Mouse (Mus musculus) heart, postnatal 0 days (tissue): Measurements from ENCODE around the gene Psap. TPM values are rescaled to one million over a fixed set of nuclear protein-coding genes. Genes with fewer than 3 reads are reported as not detected.

Experiments used
- ATAC-seq: fragments of 200-750 bp; cut with Nextera tagmentation; 2 replicates; pipeline ENCODE4 v1.8.0; 2017; ENCODE audit warnings: low read depth, moderate number of reproducible peaks, moderate library complexity; ENCODE audit not compliant: insufficient read depth
- DNase-seq: peaks from one replicate; pipeline ENCODE4 v3.0.0-alpha.2; 2016; ENCODE audit warnings: low spot score
- H3K27ac ChIP-seq: fragments of 300-500 bp; sonication (generic); 2 replicates; pipeline ENCODE4 v1.5.1; 2014; ENCODE audit warnings: low read depth, mild to moderate bottlenecking
- H3K27me3 ChIP-seq: fragments of 300-500 bp; sonication (generic); 2 replicates; pipeline ENCODE4 v1.6.1; 2014; ENCODE audit warnings: low read length, mixed read lengths; ENCODE audit not compliant: control insufficient read depth, insufficient read depth
- H3K36me3 ChIP-seq: fragments of 300-500 bp; sonication (generic); replicated peaks from 2 replicates; pipeline ENCODE4 v1.6.1; 2014; ENCODE audit warnings: low read length, mixed read lengths; ENCODE audit not compliant: control insufficient read depth, insufficient read depth
- H3K4me1 ChIP-seq: fragments of 300-500 bp; sonication (generic); 2 replicates; pipeline ENCODE4 v1.6.1; 2014; ENCODE audit warnings: antibody characterized with exemption; ENCODE audit not compliant: control insufficient read depth, insufficient read depth
- H3K4me2 ChIP-seq: fragments of 300-500 bp; sonication (generic); 2 replicates; pipeline ENCODE4 v1.6.1; 2014; ENCODE audit warnings: low read depth, mild to moderate bottlenecking, low read length, moderate library complexity
- H3K4me3 ChIP-seq: fragments of 300-500 bp; sonication (generic); 2 replicates; pipeline ENCODE4 v1.5.1; 2014; ENCODE audit warnings: low read depth, low read length
- H3K9ac ChIP-seq: fragments of 300-500 bp; sonication (generic); replicated peaks from 2 replicates; pipeline ENCODE4 v1.6.1; 2014; ENCODE audit warnings: low read depth, low read length, mixed read lengths
- H3K9me3 ChIP-seq: fragments of 300-500 bp; sonication (generic); replicated peaks from 2 replicates; pipeline ENCODE4 v1.6.1; 2016; ENCODE audit warnings: low read length; ENCODE audit not compliant: control insufficient read depth
- CTCF ChIP-seq: IDR thresholded peaks from 2 replicates; pipeline ENCODE4 v1.5.1; 2016; ENCODE audit warnings: antibody characterized with exemption, control low read depth, low read depth
- EP300 ChIP-seq: IDR thresholded peaks from 2 replicates; pipeline ENCODE4 v1.6.1; 2016; ENCODE audit warnings: antibody characterized with exemption, low read depth
- WGBS: fragments of 180-500 bp; shearing (Covaris S2); extraction: QIAGEN DNeasy Blood & Tissue Kit; methylation state at CpG from one replicate; pipeline ENCODE4 v1.1.7; 2014; 5-methylcytosine and 5-hydroxymethylcytosine counted together
- polyA plus RNA-seq: library from polyadenylated mRNA; unstranded; fragments of >200 nt; fragmentation: Nextera tagmentation; extraction: Ambion mirVana; gene quantifications from 2 replicates; pipeline ENCODE4 v1.2.1, GENCODE M21; 2015
- total RNA-seq: library from RNA; depleted of rRNA; stranded (reverse); fragments of >200 nt; gene quantifications from 2 replicates; pipeline ENCODE4 v1.2.3, GENCODE M21; 2014; ENCODE audit warnings: low replicate concordance

Psap gene
- total and polyA plus RNA-seq, 2 experiments from 2014 or later = 139 to 479 TPM

GRCm38 (mm10) chr10:60282116-60283014 is 4.9 kb downstream of the Psap start:
- WGBS = 72% methylated on average over 10 of the region's 10 CpGs

GRCm38 (mm10) chr10:60284248-60284647 is 6.8 kb downstream of the Psap start:
- no peak for TF ChIP-seq EP300
- TF ChIP-seq CTCF = no peak
- WGBS = 83% methylated on average over 6 of the region's 6 CpGs
- H3K27ac ChIP-seq = peak overlapping the region; percentile 66
- H3K36me3 ChIP-seq = 0 out of 2 replicates have a peak, but pooled peaks cover 1% of the 10 kb centered on the region
- H3K4me1 ChIP-seq = peaks cover 78% of the 10 kb centered on the region
- no peaks in the 10 kb centered on the region for H3K9me3 ChIP-seq
- no peak overlapping the region; the same call in 1 of the 2 replicates for H3K4me2 ChIP-seq
- DNase-seq (no peak), ATAC-seq (no peak)
- H3K27me3 ChIP-seq = no peaks in the 10 kb centered on the region
- H3K9ac ChIP-seq = no peak overlapping the region; the same call in 1 of the 2 replicates
- H3K4me3 ChIP-seq = no peak overlapping the region

More at GRCm38 (mm10) chr10:60282116-60283014, 4.9 kb downstream of the Psap start:
- ATAC-seq (no peak), DNase-seq (no peak)
- Histone ChIP-seq H3K4me1 (peaks cover 83% of the 10 kb centered on the region), H3K27ac (peak overlapping the region; percentile 77), H3K9me3 (no peaks in the 10 kb centered on the region), H3K36me3 (0 out of 2 replicates have a peak, but pooled peaks cover 4% of the 10 kb centered on the region), H3K9ac (no peak overlapping the region; the same call in 1 of the 2 replicates), H3K27me3 (no peaks in the 10 kb centered on the region), H3K4me2 (peak overlapping the region; percentile 19; the same call in 1 of the 2 replicates), H3K4me3 (no peak overlapping the region)
- TF ChIP-seq CTCF (no peak), EP300 (no peak)

- H3K9ac ChIP-seq = no peak overlapping the region; the same call in 1 of the 2 replicates
Measured at GRCm38 (mm10) chr10:60284676-60285111, 7.3 kb downstream of the Psap start.

GRCm38 (mm10) chr10:60285183-60285582 is 7.8 kb downstream of the Psap start:
- no peaks in the 10 kb centered on the region for H3K36me3 ChIP-seq
- H3K27me3 ChIP-seq = no peaks in the 10 kb centered on the region
- TF ChIP-seq EP300 (no peak), CTCF (no peak)
- ATAC-seq (0 out of 2 replicates have a peak, but pooled peaks have one; percentile 16), DNase-seq (no peak)
- H3K9ac ChIP-seq = no peak overlapping the region; the same call in 1 of the 2 replicates
- H3K9me3 ChIP-seq = no peaks in the 10 kb centered on the region
- peak overlapping the region; percentile 66 for H3K27ac ChIP-seq
- 65% methylated on average over 8 of the region's 8 CpGs for WGBS
- peak overlapping the region; percentile 0; the same call in 1 of the 2 replicates for H3K4me3 ChIP-seq
- peak overlapping the region; percentile 19; the same call in 1 of the 2 replicates for H3K4me2 ChIP-seq
- peaks cover 78% of the 10 kb centered on the region for H3K4me1 ChIP-seq

More at GRCm38 (mm10) chr10:60284676-60285111, 7.3 kb downstream of the Psap start:
- H3K4me2 ChIP-seq = peak overlapping the region; percentile 19; the same call in 1 of the 2 replicates
- ATAC-seq = no peak
- peaks cover 78% of the 10 kb centered on the region for H3K4me1 ChIP-seq
- H3K4me3 ChIP-seq = peak overlapping the region; percentile 0; the same call in 1 of the 2 replicates
- TF ChIP-seq CTCF = no peak
- no peak for TF ChIP-seq EP300
- 40% methylated on average over 8 of the region's 8 CpGs for WGBS
- peak overlapping the region; percentile 66 for H3K27ac ChIP-seq
- no peaks in the 10 kb centered on the region for H3K27me3 ChIP-seq
- H3K36me3 ChIP-seq = no peaks in the 10 kb centered on the region
- DNase-seq = no peak
- no peaks in the 10 kb centered on the region for H3K9me3 ChIP-seq

- H3K4me1 ChIP-seq = peaks cover 77% of the 10 kb centered on the region
- DNase-seq (peak; percentile 68), ATAC-seq (peak; percentile 32; the same call in 1 of the 2 replicates)
- WGBS = 51% methylated on average over 14 of the region's 14 CpGs
- peak overlapping the region; percentile 66; the same call in 1 of the 2 replicates for H3K27ac ChIP-seq
- no peak overlapping the region; the same call in 1 of the 2 replicates for H3K4me3 ChIP-seq
- H3K4me2 ChIP-seq = peak overlapping the region; percentile 19; the same call in 1 of the 2 replicates
- TF ChIP-seq EP300 (no peak), CTCF (no peak)
- H3K9me3 ChIP-seq = no peaks in the 10 kb centered on the region
- no peaks in the 10 kb centered on the region for H3K27me3 ChIP-seq
- H3K9ac ChIP-seq = no peak overlapping the region; the same call in 1 of the 2 replicates
- no peaks in the 10 kb centered on the region for H3K36me3 ChIP-seq
Measured at GRCm38 (mm10) chr10:60285676-60286372, 8.4 kb downstream of the Psap start.
